Mouse (Mus musculus) lung, adult 2 months (tissue): ENCODE measurements at regions not wholly inside any gene's neighbourhood (a gene's known extent, or its start where the extent isn't known, plus 50 kb on each side); places are given as distances from the start of the nearest gene placed in this dataset.

Source experiments
- DNase-seq: peaks from one replicate; pipeline ENCODE4 v3.0.0; 2022
- H3K4me1 ChIP-seq: fragments of 200-500 bp; 2 replicates; pipeline ENCODE4 v1.6.1; 2011; ENCODE audit warnings: low read length; ENCODE audit not compliant: control insufficient read depth, insufficient read depth
- H3K4me3 ChIP-seq: fragments of 200-500 bp; replicated peaks from 2 replicates; pipeline ENCODE3; 2011; ENCODE audit warnings: low read depth, mild to moderate bottlenecking, control low read depth, low read length; ENCODE audit errors: extremely low read depth
- CTCF ChIP-seq: fragments of 200-500 bp; IDR thresholded peaks from 2 replicates; pipeline ENCODE4 v1.5.1; 2011; ENCODE audit warnings: mild to moderate bottlenecking, low read length, control low read depth; ENCODE audit not compliant: insufficient read depth
- POLR2A ChIP-seq: fragments of 200-500 bp; IDR thresholded peaks from 2 replicates; pipeline ENCODE4 v1.6.1; 2011; ENCODE audit warnings: low read depth, mild to moderate bottlenecking, control low read depth, low read length, borderline replicate concordance; ENCODE audit errors: extremely low read depth
- WGBS: fragments of 180-500 bp; shearing (Covaris S2); methylation state at CpG from one replicate; pipeline ENCODE4 v1.1.7; 2018; 5-methylcytosine and 5-hydroxymethylcytosine counted together

- DNase-seq = no peak
- no peaks in the 10 kb centered on the region for H3K4me1 ChIP-seq
- WGBS = 83% methylated on average over 1 of the region's 1 CpGs
- no peak for TF ChIP-seq CTCF
- TF ChIP-seq POLR2A = no peak
- H3K4me3 ChIP-seq = no peak overlapping the region
These were observed 426.7 kb upstream of the Mef2c start for GRCm38 (mm10) chr13:83077085-83077484.

- Histone ChIP-seq H3K4me3 (no peak overlapping the region), H3K4me1 (no peaks in the 10 kb centered on the region)
- TF ChIP-seq CTCF (no peak), POLR2A (no peak)
- no peak for DNase-seq
- WGBS = 34% methylated on average over 1 of the region's 1 CpGs
These were observed 424.5 kb upstream of the Mef2c start for GRCm38 (mm10) chr13:83079291-83079690.

GRCm38 (mm10) chr13:83084948-83085347, 418.9 kb upstream of the Mef2c start:
- no peak for TF ChIP-seq POLR2A
- no peak for TF ChIP-seq CTCF
- 77% methylated on average over 3 of the region's 3 CpGs for WGBS
- no peak overlapping the region for H3K4me3 ChIP-seq
- DNase-seq = no peak
- H3K4me1 ChIP-seq = no peaks in the 10 kb centered on the region

- WGBS = 72% methylated on average over 1 of the region's 1 CpGs
- Histone ChIP-seq H3K4me3 (no peak overlapping the region), H3K4me1 (no peaks in the 10 kb centered on the region)
- DNase-seq = no peak
- TF ChIP-seq CTCF (no peak), POLR2A (no peak)
These were observed 403.9 kb upstream of the Mef2c start for GRCm38 (mm10) chr13:83099908-83100307.

GRCm38 (mm10) chr13:83110610-83111009, 393.2 kb upstream of the Mef2c start:
- H3K4me3 ChIP-seq = no peak overlapping the region
- no peak for TF ChIP-seq CTCF
- TF ChIP-seq POLR2A = no peak
- no peaks in the 10 kb centered on the region for H3K4me1 ChIP-seq
- WGBS = 70% methylated on average over 3 of the region's 3 CpGs
- DNase-seq = no peak

GRCm38 (mm10) chr13:83111503-83111902, 392.3 kb upstream of the Mef2c start:
- TF ChIP-seq CTCF = no peak
- no peak for TF ChIP-seq POLR2A
- WGBS = 34% methylated on average over 2 of the region's 2 CpGs
- H3K4me1 ChIP-seq = no peaks in the 10 kb centered on the region
- no peak for DNase-seq
- no peak overlapping the region for H3K4me3 ChIP-seq

- no peaks in the 10 kb centered on the region for H3K4me1 ChIP-seq
- no peak for DNase-seq
- TF ChIP-seq CTCF (no peak), POLR2A (no peak)
- 32% methylated on average over 1 of the region's 1 CpGs for WGBS
- H3K4me3 ChIP-seq = no peak overlapping the region
These were observed 391.5 kb upstream of the Mef2c start for GRCm38 (mm10) chr13:83112323-83112722.

GRCm38 (mm10) chr13:83112741-83113140, 391.1 kb upstream of the Mef2c start:
- WGBS = 69% methylated on average over 5 of the region's 5 CpGs
- TF ChIP-seq CTCF (no peak), POLR2A (no peak)
- Histone ChIP-seq H3K4me1 (no peaks in the 10 kb centered on the region), H3K4me3 (no peak overlapping the region)
- DNase-seq = no peak

GRCm38 (mm10) chr13:83113808-83114207, 390.0 kb upstream of the Mef2c start:
- DNase-seq = no peak
- Histone ChIP-seq H3K4me1 (no peaks in the 10 kb centered on the region), H3K4me3 (no peak overlapping the region)
- TF ChIP-seq POLR2A (no peak), CTCF (no peak)

GRCm38 (mm10) chr13:83114401-83114800, 389.4 kb upstream of the Mef2c start:
- H3K4me3 ChIP-seq = no peak overlapping the region
- no peaks in the 10 kb centered on the region for H3K4me1 ChIP-seq
- TF ChIP-seq CTCF = no peak
- no peak for TF ChIP-seq POLR2A
- WGBS = 72% methylated on average over 2 of the region's 2 CpGs
- no peak for DNase-seq
